Mouse (Mus musculus): Measurements from ENCODE around the gene Ube2h. TPM values are rescaled to one million over a fixed set of nuclear protein-coding genes. Genes with fewer than 3 reads are reported as not detected.

The Ube2h gene
- polyA plus RNA-seq, 1 experiment from 2014 or later: 41.9 TPM

DNA sequence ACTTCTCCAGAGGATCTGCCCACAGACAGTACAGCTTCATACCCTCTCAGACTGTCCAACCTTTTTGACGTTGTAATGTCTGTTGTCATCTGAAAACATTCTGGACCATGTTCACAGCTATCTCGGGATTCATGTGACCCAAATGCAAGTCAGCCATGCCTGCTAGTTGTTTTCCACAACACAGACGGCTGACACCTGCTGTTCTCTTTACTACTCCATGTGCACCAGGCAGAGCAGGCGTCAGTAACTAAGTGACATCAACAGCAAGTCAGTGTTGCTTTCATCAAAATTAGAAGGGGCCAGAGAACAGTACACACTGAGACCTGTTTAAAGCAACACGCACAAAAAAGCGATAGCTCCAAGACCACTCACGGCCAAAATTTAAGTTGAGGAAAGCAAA, 36.9 kb downstream of the Ube2h start:
- Histone ChIP-seq H3K27me3 (replicated peaks) (no peaks in the 10 kb centered on the region), H3K27ac (no peak overlapping the region), H3K4me2 (no peak overlapping the region), H3K4me1 (peaks cover 6% of the 10 kb centered on the region), H3K4me3 (replicated peaks) (no peak overlapping the region), H3K9ac (no peak overlapping the region), H3K9me3 (no peaks in the 10 kb centered on the region), H3K36me3 (peaks cover 14% of the 10 kb centered on the region; the same call in 1 of the 2 replicates)
- 89% methylated on average over 7 of the region's 7 CpGs for WGBS
- no peak for ATAC-seq (ENCODE audit: insufficient read depth, low FRiP score, low read depth)

- Histone ChIP-seq H3K27ac (no peak overlapping the region), H3K4me1 (peaks cover 6% of the 10 kb centered on the region), H3K27me3 (replicated peaks) (no peaks in the 10 kb centered on the region), H3K9me3 (no peaks in the 10 kb centered on the region), H3K9ac (no peak overlapping the region), H3K36me3 (peaks cover 17% of the 10 kb centered on the region), H3K4me3 (replicated peaks) (no peak overlapping the region), H3K4me2 (no peak overlapping the region)
- ATAC-seq (ENCODE audit: insufficient read depth, low FRiP score, low read depth): no peak
- WGBS: 83% methylated on average over 4 of the region's 4 CpGs
Measured at GRCm38 (mm10) chr6:30265402-30265801, 38.9 kb downstream of the Ube2h start.

- Histone ChIP-seq H3K27me3 (replicated peaks) (no peaks in the 10 kb centered on the region), H3K4me1 (peaks cover 6% of the 10 kb centered on the region), H3K4me2 (no peak overlapping the region), H3K36me3 (peaks cover 30% of the 10 kb centered on the region), H3K9me3 (no peaks in the 10 kb centered on the region), H3K9ac (no peak overlapping the region), H3K27ac (no peak overlapping the region), H3K4me3 (replicated peaks) (no peak overlapping the region)
- WGBS: 32% methylated on average over 4 of the region's 4 CpGs
- ATAC-seq (ENCODE audit: insufficient read depth, low FRiP score, low read depth): no peak
Measured at GRCm38 (mm10) chr6:30263053-30263452, 41.3 kb downstream of the Ube2h start.

DNA sequence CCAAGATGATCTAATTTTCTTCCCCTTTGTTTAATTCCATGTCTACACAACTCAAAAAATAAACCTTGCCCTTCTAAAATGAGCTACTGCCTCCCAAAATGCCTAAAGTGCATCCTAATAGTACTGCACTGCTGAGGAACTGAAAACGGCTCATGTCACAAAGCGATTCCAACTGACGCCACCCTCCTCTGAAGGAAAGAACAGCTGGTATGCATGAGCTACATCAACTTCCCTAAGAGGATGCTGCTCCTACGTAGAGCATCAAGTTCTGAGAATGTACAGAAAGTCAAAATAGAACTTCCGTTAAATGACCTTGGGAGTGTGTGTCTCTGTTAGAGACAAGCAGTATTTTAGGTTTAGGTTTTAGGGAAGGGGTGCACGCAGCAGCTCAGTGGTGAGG, 45.1 kb downstream of the Ube2h start:
- Histone ChIP-seq H3K9ac (no peak overlapping the region), H3K9me3 (no peaks in the 10 kb centered on the region), H3K27ac (no peak overlapping the region), H3K4me3 (replicated peaks) (no peak overlapping the region), H3K27me3 (replicated peaks) (no peaks in the 10 kb centered on the region), H3K4me1 (peaks cover 6% of the 10 kb centered on the region), H3K36me3 (peaks cover 21% of the 10 kb centered on the region), H3K4me2 (no peak overlapping the region)
- 83% methylated on average over 6 of the region's 6 CpGs for WGBS
- ATAC-seq (ENCODE audit: insufficient read depth, low FRiP score, low read depth): no peak

DNA sequence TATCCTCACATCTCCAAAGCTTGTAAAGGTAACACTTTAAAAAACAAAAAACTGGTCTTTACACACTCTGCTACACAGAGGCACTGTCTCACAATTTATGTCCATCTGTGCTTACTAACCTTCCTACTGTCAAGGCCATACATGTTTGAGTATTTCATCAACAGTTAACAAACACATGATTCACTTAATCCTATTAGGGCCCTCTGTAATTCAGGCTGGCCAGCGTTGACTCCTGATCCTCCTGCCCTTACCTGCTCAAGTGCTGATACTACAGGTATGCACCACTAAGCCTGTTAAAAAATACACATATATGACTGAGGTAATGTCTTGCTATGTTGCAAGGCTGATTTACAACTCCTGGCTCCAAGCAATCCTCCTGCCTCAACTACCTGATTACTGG, 46.4 kb downstream of the Ube2h start:
- Histone ChIP-seq H3K9ac (no peak overlapping the region), H3K4me2 (no peak overlapping the region), H3K4me1 (peaks cover 4% of the 10 kb centered on the region), H3K27me3 (replicated peaks) (no peaks in the 10 kb centered on the region), H3K36me3 (peaks cover 21% of the 10 kb centered on the region), H3K4me3 (replicated peaks) (no peak overlapping the region), H3K9me3 (no peaks in the 10 kb centered on the region), H3K27ac (no peak overlapping the region)
- ATAC-seq (ENCODE audit: insufficient read depth, low FRiP score, low read depth): no peak
- WGBS: 77% methylated on average over 1 of the region's 1 CpGs

DNA sequence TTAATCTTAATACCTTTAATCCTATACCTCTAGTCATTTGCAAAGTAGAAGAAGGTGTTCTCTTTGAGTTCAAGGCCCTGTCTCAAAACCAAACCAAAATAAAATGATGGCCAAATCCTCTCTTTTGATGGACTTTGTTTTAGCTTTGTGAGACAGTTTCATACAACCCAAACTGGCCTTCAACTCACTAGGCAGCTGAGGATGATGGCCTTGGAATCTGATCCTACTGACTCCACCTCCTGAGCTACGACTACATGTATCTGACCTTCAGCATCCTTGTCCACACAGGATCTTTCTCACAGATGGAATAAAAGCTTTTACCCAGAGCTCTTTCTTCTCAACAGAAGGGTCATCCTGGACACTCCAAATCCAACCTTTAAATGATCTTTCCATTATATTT, 48.5 kb downstream of the Ube2h start:
- H3K27ac ChIP-seq: no peak overlapping the region
- 78% methylated on average over 1 of the region's 1 CpGs for WGBS
- no peaks in the 10 kb centered on the region for H3K9me3 ChIP-seq
- H3K4me1 ChIP-seq: no peaks in the 10 kb centered on the region
- no peaks in the 10 kb centered on the region for H3K27me3 ChIP-seq (replicated peaks)
- H3K4me2 ChIP-seq: no peak overlapping the region
- ATAC-seq (ENCODE audit: insufficient read depth, low FRiP score, low read depth): no peak
- peaks cover 27% of the 10 kb centered on the region for H3K36me3 ChIP-seq
- H3K9ac ChIP-seq: no peak overlapping the region
- H3K4me3 ChIP-seq (replicated peaks): no peak overlapping the region

DNA sequence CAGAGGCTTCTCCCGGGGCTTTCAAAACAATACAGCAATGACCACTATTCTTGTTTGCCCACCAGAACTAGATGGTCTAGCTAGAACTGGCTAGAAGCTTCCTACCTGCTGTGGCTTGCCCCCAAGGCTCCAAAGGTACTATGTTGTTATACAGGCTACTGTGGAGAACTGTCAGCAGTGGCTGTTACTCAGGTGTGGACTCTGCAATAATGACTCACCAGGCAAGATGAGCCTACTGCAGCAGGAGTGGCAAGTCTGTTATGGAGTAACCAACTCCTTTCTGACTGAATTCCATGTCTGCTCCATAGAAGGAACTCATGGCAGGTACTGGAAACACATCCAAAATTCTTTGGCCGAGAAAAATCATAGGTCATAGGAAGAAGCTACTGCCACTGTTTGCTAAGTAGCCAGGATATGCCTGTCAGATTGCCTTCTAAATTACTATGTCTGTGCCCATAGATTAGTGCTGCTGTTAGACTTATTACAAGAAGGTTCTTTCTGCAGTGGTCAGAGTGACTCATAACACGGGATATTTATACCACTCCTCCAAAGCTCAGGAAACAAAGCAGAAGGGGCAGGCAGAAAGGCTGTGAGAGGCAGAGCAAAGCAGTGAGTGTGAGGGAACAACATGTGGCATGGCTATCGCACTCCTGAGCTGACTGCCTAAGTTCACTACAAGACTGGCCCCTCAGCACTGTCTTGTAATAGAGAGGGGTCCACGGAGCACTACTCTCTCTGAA, 51.9 kb downstream of the Ube2h start:
- no peak overlapping the region for H3K4me3 ChIP-seq (replicated peaks)
- H3K9ac ChIP-seq: no peak overlapping the region
- WGBS: 86% methylated on average over 5 of the region's 5 CpGs
- no peak overlapping the region for H3K4me2 ChIP-seq
- H3K27ac ChIP-seq: no peak overlapping the region
- no peaks in the 10 kb centered on the region for H3K9me3 ChIP-seq
- H3K4me1 ChIP-seq: no peaks in the 10 kb centered on the region
- no peaks in the 10 kb centered on the region for H3K27me3 ChIP-seq (replicated peaks)
- ATAC-seq (ENCODE audit: insufficient read depth, low FRiP score, low read depth): no peak
- peaks cover 13% of the 10 kb centered on the region; the same call in 1 of the 2 replicates for H3K36me3 ChIP-seq

DNA sequence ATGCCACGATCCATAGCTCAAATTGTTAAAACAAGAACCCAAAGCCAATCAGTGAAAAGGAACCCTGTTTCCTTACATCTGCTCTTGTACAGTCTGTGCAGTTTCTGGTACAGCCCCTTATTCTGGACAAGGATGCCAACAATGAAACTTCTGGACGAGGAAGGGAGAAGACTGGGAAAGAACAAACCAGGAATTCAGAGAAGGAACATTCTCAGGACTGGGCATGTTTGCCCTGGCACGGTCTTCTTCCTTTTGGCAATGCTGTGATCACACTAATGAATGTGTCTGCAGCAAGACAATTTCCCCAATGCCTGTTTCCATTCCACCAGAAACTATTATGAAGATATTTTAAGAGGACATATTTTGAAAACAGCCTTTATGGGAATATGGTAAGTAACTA, 55.6 kb downstream of the Ube2h start:
- Histone ChIP-seq H3K9me3 (no peaks in the 10 kb centered on the region), H3K4me2 (no peak overlapping the region), H3K27ac (no peak overlapping the region), H3K4me1 (no peaks in the 10 kb centered on the region), H3K36me3 (peaks cover 13% of the 10 kb centered on the region; the same call in 1 of the 2 replicates), H3K27me3 (replicated peaks) (no peaks in the 10 kb centered on the region), H3K4me3 (replicated peaks) (no peak overlapping the region), H3K9ac (no peak overlapping the region)
- WGBS: 90% methylated on average over 3 of the region's 3 CpGs
- no peak for ATAC-seq (ENCODE audit: insufficient read depth, low FRiP score, low read depth)

DNA sequence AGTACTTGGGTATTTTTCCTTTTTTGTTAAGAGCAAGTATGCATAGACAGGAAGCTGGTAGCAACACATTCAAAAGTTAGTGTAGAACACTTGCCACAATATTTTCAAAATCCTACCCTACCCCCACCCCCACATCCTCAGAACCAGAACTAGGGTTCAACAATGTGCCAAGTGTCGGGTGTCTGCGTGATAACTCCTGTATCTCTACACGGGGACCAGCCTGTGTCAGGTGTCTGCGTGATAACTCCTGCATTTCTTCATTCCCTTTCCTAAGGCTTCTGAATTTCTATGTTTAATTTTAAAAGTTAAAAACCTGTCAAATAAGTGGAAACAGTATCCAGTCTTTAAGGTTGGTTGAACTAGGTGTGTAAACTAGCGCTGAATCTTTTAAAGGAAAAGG, 58.4 kb downstream of the Ube2h start:
- 0 out of 2 replicates have a peak, but pooled peaks cover 6% of the 10 kb centered on the region for H3K36me3 ChIP-seq
- no peak for ATAC-seq (ENCODE audit: insufficient read depth, low FRiP score, low read depth)
- no peak overlapping the region for H3K9ac ChIP-seq
- no peaks in the 10 kb centered on the region for H3K27me3 ChIP-seq (replicated peaks)
- WGBS: 81% methylated on average over 5 of the region's 5 CpGs
- no peaks in the 10 kb centered on the region for H3K9me3 ChIP-seq
- H3K4me1 ChIP-seq: no peaks in the 10 kb centered on the region
- no peak overlapping the region for H3K4me2 ChIP-seq
- H3K4me3 ChIP-seq (replicated peaks): no peak overlapping the region
- H3K27ac ChIP-seq: no peak overlapping the region

- Histone ChIP-seq H3K4me2 (no peak overlapping the region), H3K4me1 (no peaks in the 10 kb centered on the region), H3K4me3 (replicated peaks) (no peak overlapping the region), H3K27ac (no peak overlapping the region), H3K27me3 (replicated peaks) (no peaks in the 10 kb centered on the region), H3K9me3 (no peaks in the 10 kb centered on the region), H3K9ac (no peak overlapping the region), H3K36me3 (0 out of 2 replicates have a peak, but pooled peaks cover 6% of the 10 kb centered on the region)
- WGBS: 83% methylated on average over 5 of the region's 5 CpGs
- ATAC-seq (ENCODE audit: insufficient read depth, low FRiP score, low read depth): no peak
Measured at GRCm38 (mm10) chr6:30245397-30245796, 58.9 kb downstream of the Ube2h start.

DNA sequence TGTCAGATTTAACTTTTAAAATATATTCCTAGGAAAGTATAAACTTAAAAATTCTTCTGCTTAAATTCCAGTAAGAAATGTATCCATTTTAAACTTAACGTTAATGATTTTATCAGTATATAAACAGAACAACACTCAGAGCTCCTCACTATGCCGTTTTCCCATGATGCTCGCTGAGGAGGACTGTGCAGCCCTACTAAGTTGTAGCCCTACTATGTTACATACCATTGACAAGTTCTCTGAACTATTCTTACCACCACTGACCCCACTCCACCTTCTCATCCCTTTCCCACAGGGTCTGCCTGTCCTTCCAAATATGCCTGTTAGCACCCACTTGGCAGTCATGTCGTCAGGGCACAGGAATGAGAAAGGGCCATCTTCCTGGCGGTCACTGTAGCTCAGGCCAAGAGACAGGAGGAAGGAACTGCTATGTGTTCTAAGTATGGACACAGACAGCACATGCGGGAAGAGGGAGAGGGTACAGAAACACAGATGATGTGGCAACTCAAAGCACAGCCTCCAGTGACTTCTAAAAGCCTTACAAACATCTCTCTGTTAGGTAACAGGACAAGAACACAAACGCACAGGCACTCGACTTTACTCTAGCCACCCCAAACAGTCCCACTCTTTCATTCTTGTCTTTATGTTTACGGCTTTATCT, 60.9 kb downstream of the Ube2h start:
- Histone ChIP-seq H3K4me2 (no peak overlapping the region), H3K4me1 (no peaks in the 10 kb centered on the region), H3K27me3 (replicated peaks) (no peaks in the 10 kb centered on the region), H3K4me3 (replicated peaks) (no peak overlapping the region), H3K9ac (no peak overlapping the region), H3K36me3 (peaks cover 8% of the 10 kb centered on the region; the same call in 1 of the 2 replicates), H3K27ac (no peak overlapping the region), H3K9me3 (no peaks in the 10 kb centered on the region)
- ATAC-seq (ENCODE audit: insufficient read depth, low FRiP score, low read depth): no peak
- WGBS: 83% methylated on average over 9 of the region's 9 CpGs

DNA sequence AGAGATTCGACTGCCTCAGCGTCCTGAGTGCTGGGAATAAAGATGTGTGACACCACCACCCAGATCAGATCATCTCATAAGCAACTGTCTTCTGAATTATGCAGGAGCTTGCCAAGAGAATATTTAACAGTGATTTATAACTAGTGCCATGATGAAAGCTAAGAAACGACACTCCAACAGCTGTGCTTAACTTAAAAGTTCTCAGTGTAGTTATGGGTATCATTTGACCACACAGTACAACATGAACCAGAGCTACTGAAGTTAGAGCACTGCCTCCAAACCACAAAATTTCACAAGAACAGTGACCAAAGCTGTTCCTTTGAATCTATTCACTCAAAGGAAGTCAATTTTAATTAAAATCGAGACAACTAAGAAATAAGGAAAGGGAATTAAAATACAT, 61.4 kb downstream of the Ube2h start:
- Histone ChIP-seq H3K9me3 (no peaks in the 10 kb centered on the region), H3K36me3 (peaks cover 8% of the 10 kb centered on the region; the same call in 1 of the 2 replicates), H3K27ac (no peak overlapping the region), H3K4me3 (replicated peaks) (no peak overlapping the region), H3K27me3 (replicated peaks) (no peaks in the 10 kb centered on the region), H3K4me1 (no peaks in the 10 kb centered on the region), H3K4me2 (no peak overlapping the region), H3K9ac (no peak overlapping the region)
- 78% methylated on average over 4 of the region's 4 CpGs for WGBS
- ATAC-seq (ENCODE audit: insufficient read depth, low FRiP score, low read depth): no peak

Data from stomach, embryonic 15.5 days (tissue).